Mouse (Mus musculus) brain, embryonic 18.5 days (tissue): ENCODE results near the gene Gm10300.

Experiments used
- DNase-seq: peaks from one replicate; pipeline ENCODE4 v3.0.0-alpha.2; 2012; ENCODE audit warnings: low read depth, low spot score

Gene Gm10300

DNA sequence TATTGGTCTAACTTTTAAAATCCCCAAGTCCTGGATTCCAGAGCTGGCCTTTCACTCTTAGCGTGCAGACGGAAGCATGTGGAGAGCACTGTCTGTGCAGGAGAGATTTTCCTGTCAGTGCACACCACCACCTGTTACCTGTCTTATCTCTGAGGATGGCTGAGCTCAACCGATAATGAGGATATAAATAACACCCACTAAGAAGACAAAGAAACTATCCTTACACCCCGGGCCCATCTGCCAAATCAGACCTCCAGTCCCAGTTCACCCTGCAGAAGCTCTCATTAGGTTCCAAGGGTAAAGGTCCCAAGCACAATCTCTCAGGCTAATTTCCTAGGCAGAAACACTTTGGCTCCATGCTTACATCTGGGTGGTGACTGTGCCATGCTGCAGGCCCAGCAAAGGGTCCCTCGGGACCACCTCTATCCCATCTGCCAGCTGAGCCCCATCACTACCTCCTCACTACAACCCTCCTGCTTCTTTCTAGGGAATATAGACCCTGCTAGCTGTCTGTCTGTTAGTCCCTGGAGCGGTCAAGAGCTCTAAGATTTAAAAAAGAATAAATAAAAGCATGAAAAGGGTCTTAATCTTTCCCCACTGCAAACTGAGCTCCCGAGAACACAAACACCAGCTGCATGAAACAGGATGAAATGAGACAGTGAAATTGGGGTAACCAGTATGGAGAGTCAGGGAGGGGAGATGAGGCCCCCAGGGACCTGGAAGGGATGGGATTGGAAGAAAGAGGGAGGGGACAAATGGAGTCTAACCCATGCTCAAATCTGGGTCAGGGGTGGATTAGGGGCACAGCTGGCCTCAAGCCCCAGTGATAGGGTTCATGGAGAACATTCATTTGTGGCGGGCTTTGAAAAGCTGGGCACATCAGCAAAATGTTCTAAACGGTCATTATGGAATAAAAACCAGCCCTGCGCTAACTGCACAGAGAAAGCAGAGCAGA lies 22.9 kb upstream of the Gm10300 start:
- no peak for DNase-seq

DNA sequence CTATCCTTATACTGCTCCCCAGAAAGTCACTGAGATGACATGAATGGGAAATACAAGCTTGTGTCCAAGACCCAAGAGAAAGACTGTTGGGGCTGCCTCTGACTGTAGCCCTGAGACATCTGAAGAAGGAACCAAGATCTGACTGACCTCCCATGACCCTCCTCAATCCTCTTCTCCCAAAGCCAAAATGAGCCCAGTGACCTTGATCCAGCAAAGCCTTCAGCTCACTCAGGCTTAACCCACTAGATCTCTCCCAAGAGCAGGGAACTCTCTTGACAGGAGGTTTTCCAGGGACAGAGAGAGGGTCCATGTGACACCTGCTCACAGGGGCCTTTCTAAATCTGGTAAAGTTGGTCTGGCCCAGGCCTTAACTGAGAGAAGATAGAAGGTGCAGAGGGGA lies 17.2 kb upstream of the Gm10300 start:
- no peak for DNase-seq

DNA sequence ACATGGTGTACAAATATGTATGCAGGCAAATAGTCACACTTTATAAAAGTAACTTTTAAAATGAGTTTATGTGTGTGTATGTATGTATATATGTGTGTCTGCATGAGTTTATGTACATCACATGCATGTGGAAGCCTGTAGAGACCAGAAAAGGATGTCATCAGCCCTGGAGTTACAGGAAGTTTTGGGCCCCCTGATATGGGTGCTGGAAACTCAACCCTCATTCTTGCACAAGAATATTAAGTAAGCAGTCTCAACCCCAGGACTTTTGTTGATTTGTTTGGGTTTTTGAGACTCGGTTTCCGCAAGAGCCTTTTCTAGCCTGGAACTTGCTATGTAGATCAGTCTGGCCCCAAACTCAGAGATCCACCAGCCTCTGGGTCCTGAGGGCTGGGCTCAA lies 15.0 kb upstream of the Gm10300 start:
- no peak for DNase-seq

DNA sequence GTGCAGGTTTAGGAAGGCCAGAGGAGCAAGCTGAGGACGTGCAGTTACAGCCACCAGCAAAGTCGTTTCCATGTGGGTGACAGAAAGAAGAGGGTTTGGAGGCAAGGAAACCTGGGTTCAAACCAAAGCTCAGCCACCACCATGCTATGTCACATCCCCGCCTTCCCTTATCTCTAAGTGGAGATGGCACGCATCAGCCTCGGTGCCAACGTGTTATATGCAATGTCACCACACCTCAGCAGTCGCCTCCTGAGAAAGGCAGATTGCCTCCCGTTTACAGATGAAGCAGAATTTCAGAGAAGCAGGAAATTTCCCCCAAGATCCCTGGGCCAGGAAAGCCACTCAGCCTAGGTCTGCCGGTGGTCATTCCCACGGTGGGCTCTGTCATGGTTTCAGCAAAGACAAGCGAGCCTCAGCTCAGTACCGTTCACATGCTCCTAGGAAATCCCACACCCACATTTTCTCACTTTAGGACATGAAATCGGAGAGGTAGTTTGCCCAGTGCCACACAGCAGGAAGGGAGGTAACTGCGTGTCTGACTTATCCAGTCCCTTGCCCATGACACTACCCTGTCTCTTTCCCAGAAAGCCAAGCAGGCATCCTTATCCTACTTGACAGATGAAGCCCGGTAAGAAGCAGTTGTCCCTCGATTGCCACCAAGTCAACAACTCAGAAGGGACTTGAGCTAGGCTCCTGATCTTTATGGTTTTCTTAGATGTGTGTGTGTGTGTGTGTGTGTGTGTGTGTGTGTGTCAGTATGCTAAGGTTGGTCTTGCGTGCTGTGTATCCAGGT lies 14.3 kb upstream of the Gm10300 start:
- no peak for DNase-seq

DNA sequence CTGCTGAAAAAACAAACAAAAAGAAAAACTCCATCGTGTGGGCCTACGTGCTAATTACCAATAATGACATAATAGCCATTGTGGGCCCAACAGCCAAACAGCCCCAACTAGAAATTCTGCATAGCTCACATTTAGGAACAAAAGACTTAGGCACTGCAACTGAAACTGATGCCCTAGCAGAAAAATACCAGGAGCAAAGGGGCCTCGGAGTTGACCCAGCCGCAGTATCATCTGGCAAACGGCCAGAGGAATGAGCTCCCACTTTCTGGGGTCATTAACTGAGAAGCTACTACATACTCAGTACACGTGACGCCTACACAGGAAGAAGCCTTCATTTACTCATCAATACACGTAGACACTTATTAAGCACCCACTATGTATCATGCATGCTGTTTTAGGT lies 12.2 kb upstream of the Gm10300 start:
- DNase-seq = no peak

DNA sequence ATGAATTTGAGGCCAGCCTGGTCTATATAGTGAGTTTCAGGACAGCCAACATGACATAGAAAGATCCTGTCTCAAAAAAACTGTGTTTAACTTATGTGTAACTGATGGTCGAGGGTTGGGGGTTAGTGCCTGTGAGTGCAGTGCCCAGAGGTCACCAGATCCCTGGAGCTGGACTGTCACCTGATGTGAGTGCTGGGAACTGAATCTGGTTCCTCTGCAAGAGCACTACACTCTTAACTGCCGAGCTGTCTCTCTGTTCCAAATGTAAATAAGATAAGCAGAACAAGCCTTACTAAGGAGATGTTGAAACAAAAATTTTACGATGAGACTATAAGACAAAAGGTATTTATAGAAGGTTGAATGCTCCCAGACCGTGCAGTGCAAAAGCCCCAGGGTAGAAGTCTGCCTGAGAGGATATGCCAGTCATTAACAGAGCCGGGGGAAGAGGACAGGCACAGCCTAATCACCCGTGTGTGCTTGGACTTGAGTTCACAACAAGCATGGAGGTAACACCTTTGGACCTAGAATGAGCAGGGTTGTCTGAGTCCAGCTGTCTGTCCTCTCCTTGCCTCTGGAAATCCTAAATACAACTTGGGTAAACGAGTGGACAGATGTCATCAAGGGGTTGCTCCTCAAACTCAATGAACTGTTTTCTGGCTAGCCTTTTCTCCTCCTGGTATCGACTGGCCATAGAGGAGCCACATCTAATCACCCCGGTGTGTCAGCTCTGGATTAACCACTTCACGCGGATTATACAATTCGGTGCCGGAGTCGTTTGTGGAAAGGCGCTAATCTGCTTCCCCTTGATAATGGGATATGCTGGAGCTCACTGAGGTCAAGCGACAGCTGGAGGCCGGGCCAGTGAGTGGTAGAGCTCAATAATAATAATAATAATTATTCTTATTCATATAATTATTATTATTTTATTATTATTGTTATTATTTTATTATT lies 11.3 kb upstream of the Gm10300 start:
- no peak for DNase-seq

DNA sequence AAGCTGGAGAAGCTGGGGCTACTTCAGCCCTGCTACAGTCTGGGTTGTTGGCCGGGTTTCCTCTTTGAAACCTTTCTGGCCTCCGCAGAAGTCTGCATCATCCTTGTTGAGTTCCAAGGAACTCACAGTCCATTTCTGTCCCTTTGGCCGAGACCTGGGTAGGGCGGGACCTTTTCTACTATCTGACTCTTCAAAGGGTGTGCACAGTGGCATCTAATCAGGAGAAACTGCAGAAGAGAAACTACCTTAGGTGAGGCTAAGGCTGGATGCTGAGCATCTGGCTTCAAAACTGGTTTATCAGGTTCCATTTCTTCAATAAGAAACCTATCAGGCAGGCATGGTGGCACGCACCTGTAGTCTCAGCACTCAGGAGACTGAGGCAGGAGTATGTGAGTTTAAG lies 9.9 kb upstream of the Gm10300 start:
- no peak for DNase-seq

DNA sequence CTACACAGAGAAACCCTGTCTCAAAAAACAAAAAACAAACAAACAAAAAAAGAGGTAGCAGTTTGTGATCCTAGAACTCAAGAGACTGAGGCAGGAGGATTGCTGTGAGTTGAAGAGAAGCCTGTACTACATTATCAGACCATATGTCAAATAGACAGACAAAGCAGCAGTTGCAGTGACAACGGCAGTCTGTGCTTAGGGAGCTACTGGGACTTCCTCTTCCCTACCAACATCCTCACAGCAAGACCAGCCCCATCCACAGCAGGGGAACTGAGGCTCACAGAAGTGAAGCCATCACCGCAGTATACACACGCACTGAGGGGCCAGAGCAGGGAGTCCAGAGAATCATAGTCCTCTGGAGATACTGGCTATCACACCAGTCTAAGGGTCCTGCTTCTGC lies 8.9 kb upstream of the Gm10300 start:
- no peak for DNase-seq

DNA sequence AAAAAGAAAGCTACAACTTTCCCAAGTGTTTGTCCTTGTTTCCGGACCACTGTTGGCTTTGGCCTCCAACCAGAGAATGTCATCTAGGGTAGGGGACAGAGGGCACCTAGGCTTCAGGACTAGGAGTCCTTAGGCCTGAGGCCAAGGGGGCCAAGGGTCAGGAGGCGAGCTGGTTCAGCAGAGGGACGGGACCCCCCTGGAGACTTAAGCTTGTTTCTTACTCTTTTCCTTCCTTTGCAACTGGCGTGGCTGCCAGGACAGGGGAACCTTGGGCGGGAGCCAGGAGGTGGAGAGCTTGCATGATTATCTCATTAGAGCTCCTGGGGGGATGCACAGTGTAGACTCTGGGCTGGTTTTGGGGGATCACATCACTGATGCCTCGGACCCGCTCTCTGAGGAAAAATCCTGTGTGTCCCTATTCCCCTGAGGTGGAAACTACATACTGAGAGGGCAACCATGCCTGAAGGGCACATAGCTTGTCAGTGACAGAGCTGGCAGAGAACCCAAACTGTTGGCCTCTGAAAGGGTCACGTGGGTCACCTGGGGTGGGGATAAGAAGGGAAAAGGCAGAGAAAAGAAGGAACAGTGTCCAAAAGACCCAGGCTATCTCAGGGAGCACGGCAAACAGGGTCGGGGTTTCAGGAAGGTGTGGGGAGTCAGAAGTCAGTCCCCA lies 8.3 kb upstream of the Gm10300 start:
- DNase-seq = no peak

DNA sequence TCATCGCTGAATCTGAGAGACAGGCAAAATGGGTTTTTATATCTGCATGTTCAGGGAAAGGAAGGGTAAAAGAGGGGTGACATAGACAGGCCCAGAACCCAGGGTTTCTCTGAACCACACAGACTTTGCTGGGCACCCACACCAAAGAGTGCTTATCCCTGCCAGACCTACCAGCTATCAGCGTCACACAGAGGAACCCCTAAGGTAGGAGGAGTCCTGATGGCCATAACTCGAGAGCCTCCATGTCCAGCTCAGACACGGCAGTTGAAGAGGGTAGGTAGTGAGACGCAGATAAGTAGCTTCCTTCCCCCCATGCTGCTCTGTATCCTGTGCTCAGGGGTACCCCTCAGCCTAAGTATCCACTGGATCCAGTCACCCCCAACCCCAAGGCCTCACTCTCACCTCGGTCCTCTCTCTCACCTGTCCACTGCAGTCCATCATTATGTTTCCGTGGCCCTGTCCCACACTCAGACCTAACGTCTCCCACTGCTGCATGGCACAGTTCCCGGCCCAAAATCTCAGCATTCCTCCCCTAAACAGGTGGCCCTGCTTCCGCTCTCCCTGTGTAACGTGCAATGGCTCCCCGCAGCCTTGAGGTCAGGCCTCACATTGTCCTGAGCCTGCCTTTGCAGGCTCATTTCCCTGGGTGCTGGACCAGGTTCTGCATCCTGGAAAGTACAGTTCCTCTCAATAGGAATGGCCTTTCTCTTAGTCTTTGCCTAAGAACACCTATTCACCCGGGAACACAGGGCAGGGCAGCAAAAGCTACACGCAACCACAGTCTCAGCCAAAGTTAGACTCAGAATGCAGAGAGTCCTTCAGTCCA lies 7.2 kb upstream of the Gm10300 start:
- DNase-seq = no peak

DNA sequence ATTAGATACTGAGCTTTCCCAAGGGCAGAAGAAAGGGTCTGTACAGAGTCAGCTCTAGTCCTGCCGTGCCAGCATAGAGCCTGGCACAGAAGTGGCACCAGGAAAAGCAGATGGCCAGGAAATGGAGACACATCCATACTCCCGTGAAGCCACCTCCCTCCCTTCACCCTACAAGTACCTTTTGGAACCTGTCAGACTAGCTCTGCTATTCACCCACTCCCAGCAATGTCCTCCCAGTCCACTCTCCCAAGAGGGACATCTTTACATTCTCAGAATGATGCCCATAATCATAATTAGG lies 6.6 kb upstream of the Gm10300 start:
- no peak for DNase-seq

DNA sequence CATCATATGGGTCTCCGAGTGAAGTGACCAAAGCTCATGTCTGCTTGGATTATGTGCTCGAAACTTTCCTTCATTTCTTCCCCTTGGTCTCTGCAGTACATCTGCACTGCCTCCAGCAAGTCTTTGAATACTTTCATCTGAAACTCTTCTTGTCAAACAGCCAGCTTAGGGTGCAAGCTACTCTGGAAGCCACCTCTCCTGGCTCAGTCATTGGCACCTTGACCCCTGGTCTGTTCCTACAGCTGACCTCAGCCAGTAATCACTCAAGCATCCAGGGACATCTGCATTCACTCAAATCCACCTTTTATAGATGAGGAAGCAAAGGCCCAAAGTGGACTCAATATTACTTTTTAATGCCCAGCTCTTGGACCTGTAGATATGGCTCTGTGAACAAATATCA lies 2.8 kb upstream of the Gm10300 start:
- no peak for DNase-seq

DNA sequence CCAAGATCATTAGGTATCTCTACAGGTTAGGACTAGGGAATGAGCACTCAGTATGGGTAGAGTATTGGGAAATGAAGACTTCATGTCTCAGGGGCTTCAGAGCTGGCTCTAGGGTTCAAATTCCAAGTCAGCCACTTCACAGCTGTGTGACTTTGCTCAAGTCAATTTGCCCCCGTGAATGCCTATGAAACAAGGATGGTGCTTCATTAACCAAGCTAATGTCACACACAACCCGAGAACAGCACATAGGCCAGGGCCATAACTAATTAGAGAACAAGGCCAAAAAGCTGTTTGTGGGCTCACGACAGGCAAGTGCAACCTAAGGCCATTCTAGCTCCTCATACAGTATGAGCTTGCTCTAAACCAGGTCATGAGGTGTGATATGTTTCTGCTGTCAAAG lies 2.3 kb upstream of the Gm10300 start:
- DNase-seq = no peak

DNA sequence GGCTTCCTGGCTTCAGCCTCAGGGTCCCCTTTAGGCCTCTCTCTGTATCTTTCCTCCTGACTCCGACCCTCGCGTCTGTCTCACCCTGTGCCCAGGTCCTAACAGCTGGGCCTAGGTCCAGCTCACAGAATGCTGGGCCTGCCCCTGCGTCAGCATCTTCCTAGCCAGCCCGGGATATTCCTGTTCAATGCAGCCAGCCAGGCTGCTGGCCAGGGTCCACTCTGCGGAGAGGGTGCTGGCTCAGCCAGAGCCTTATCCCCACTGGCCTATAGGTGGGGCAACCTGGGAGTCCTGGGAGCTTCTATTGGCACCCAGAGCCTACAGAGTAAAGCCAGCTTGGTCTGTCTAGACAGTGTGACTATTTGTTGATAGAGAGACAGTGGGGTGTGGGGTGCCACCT lies 1.6 kb upstream of the Gm10300 start:
- DNase-seq = no peak

DNA sequence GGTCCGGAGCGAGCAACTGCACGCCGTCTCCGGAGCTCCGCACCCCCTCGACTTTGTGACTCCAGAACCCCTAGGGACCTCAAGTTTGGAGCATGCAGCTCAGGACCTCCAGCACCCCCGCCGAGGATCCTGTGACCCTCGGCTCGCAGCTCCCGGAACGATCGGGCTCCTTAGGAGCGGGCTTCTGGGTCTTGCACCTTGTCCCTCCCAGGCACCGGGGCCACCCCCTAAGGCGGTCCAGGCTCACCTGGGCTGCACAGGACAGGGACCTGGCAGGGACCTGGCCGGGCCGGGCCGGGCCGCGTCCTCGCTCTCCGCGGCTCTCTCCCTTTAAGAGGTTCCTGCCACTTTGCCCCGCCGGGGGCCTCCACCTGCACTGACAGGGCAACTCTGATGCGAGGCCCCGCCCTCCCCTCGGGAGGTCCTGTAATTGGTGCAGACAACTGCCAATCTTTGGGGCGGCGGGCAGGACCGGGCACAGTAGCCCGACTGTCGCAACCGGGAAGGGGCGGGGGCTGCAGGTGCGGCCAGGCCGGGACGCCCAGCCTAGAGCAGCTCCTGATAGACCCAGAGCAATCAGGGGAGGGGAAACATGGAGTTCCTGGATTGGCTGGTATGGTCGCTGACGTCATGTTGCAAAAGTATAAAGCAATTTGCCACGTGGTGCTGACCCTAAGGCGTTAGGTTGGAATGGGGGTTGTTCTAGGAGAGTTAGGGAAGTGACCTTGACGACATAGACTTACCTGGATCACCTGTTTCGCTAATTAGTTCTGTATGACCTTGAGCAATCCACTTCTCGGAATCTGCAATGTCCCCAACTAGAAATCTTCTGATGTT lies 654 bp downstream of the Gm10300 start, which contains the start of gene Epb41:
TSS of gene Epb41 (minus strand) at position 389 of the 837 bp plus-strand sequence.
- peak; percentile 50 for DNase-seq

DNA sequence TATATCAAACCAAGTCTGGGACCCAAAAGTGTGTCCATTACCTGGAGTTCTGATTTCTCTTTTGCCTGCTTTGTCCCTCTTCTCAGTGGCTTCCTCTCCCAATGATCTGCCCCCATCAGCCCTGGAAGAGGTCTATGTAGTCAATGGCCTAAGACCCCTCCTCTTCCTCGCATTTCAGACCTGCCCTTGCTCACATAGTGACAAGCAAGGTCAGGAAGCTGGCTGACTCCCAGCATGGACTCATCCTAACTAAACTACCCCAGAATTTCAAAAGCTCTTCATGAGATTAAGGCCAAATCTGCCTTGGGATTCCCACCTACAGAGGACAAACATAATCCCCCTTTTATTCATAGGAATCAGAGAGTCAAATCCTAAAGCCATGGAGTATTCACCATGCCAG lies 1.3 kb downstream of the Gm10300 start:
- DNase-seq = no peak

DNA sequence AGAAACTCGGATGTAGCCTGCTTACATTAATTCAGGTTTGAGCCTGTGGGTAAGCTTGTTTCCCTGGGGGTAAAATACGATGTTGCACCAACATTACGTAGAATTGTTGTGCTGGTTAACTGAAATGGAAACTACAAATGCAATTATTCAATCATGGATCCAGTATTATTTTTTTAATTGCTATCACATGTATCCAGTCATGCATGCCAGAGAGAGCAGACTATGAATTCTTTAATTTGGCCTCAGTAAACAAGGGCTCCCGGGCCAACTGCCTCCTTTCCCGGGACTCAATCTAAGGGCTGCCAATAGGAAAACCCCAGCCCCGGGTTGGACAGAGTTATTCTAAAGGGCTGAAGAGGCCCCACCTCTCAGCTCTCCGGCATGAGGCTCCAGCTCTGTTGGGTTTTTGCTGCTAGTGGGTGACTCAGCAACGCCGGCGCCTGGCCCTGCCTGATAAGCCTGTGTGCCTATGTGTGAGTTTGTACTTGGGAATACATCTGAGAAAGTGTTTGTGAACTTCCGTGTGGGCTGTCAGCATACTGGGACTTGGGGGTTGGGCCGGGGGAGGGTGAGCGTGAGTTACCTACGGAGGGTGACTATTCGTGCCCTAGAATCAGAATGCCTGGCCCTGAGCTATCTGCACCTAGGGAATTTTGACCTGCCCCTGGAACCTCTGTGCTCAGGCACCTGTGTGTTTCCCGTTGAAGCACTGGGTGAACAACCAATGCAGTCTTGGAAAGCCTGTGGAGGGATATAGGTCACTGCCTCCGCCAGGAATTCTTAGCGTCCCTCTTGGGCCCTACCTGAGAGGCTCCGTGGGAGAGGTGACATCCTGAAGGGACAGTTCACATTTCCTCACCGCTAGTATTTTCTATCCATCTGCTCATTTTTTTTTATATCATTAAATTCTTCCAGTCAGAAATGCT lies 2.2 kb downstream of the Gm10300 start:
- no peak for DNase-seq

DNA sequence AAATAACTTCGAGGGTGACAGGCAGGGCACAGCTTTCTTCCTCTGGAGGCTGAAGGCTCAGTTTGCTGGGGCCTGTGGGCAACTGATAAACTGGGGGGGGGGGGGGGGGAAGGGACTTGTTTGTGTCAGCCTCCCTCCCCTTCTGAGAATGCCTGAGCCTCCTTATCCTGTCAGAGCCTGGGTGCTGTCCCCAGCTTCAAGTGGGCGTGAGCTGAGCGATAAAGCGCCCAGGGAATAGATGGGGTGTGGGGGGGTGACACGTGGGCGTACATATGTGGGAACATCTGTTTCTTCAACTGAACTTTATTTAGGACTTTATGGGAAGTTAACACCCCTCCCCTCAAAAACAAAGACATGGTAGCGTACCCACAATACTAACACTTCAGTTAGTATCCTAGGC lies 2.9 kb downstream of the Gm10300 start:
- no peak for DNase-seq
